Mouse (Mus musculus) megakaryocyte, embryonic 14.5 days (primary cell): ENCODE results near the gene Entpd2. TPM values are rescaled to one million over a fixed set of nuclear protein-coding genes. Genes with fewer than 3 reads are reported as not detected.

Source experiments
- H3K27me3 ChIP-seq: replicated peaks from 2 replicates; pipeline ENCODE3; 2012; ENCODE audit warnings: inconsistent platforms
- H3K36me3 ChIP-seq: replicated peaks from 2 replicates; pipeline ENCODE3; 2012; ENCODE audit warnings: low read length, inconsistent platforms, mixed read lengths
- H3K4me1 ChIP-seq: 2 replicates; pipeline ENCODE4 v1.6.1; 2012; ENCODE audit warnings: inconsistent platforms
- H3K4me3 ChIP-seq: replicated peaks from 2 replicates; pipeline ENCODE3; 2012; ENCODE audit warnings: moderate library complexity, mild to moderate bottlenecking, inconsistent platforms
- H3K9me3 ChIP-seq: 2 replicates; pipeline ENCODE4 v1.6.1; 2012; ENCODE audit warnings: inconsistent platforms
- FLI1 ChIP-seq: IDR thresholded peaks from 2 replicates; pipeline ENCODE4 v1.6.1; 2012; ENCODE audit warnings: low read length, inconsistent platforms, mixed read lengths
- GATA1 ChIP-seq: IDR thresholded peaks from 3 replicates; pipeline ENCODE4 v1.6.1; 2012; ENCODE audit warnings: mixed read lengths, low read length, inconsistent platforms, borderline replicate concordance
- polyA plus RNA-seq: library from polyadenylated mRNA; stranded (reverse); fragments of >175 nt; gene quantifications from 2 replicates; pipeline ENCODE4 v1.2.3, GENCODE M21; 2012; ENCODE audit warnings: low replicate concordance; ENCODE audit not compliant: insufficient read depth

The Entpd2 gene
- 1.3 TPM in 1 of 2 replicates, not detected in the other for polyA plus RNA-seq

DNA sequence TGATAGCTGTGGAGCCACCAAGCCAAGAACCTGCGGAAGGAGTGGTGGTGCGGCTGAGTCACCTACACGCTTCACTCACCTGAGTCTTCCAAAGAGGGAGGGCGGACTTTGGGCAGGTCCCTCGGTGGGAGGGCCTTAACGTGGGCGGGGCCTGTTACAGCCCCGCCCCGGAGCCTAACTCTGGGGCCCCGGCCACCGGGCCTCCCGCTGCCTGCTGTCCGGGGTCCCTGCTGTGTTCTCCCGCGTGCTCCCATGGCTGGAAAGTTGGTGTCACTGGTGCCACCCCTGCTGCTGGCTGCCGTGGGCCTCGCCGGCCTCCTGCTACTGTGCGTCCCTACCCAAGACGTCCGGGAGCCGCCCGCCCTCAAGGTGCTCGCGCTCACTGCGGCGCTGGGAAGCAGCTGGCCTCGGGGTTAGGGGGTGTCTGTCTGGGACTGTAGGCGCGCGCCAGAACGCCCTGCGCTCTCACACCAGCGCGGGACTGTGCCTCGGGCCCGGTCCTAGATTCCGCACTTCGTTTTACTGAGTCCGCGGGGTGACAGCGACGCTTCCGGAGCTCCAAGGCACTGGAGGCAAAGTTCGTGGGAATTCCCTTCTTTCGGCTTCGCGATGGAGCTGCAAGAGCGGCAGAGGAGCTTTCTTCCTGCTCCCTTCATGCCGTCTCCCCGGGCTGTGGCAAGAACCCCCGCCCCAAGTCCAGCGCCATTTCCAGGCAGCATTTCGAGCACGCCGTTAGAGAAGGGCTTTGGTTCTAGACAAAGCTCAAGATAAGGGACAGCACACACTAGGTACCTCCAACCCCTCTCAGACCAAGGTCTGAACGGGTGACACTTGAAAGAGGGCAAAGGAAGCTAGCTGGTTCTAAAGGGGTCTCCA is at the start of gene Entpd2:
Entpd2 (plus strand) TSS at position 154 of the 876 bp plus-strand sequence.
- H3K4me3 ChIP-seq: peak within 1 kb of the TSS; percentile 89
- no peaks in the 10 kb centered on the region for H3K36me3 ChIP-seq
- H3K27me3 ChIP-seq: peaks cover 91% of the 10 kb centered on the region
- no peak for TF ChIP-seq FLI1
- TF ChIP-seq GATA1: no peak
- no peaks in the 10 kb centered on the region for H3K9me3 ChIP-seq
- H3K4me1 ChIP-seq: peaks cover 35% of the 10 kb centered on the region

DNA sequence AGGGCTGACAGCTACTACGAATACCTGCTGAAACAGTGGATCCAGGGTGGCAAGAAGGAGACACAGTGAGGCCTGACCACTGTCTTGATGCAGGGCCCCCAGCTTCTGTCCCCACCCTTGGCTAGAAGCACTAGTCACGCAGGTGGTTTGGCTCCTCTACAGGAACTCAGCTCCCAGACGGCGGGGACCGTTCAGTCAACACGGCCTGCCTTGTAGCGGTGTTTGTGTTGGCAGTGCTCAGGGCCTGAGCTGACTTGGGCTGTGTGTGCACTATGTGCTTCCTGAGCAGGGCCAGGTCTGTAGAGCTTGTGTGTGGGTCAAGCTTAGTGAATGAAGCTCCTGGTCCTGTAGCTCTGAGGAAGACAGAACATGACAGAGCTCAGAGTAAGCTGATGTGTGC is 47.5 kb upstream of the Entpd2 start:
- no peaks in the 10 kb centered on the region for H3K9me3 ChIP-seq
- TF ChIP-seq FLI1 (no peak), GATA1 (no peak)
- peaks cover 97% of the 10 kb centered on the region for H3K36me3 ChIP-seq
- peaks cover 23% of the 10 kb centered on the region for H3K4me1 ChIP-seq
- H3K4me3 ChIP-seq: peak overlapping the region; percentile 23
- no peaks in the 10 kb centered on the region for H3K27me3 ChIP-seq

DNA sequence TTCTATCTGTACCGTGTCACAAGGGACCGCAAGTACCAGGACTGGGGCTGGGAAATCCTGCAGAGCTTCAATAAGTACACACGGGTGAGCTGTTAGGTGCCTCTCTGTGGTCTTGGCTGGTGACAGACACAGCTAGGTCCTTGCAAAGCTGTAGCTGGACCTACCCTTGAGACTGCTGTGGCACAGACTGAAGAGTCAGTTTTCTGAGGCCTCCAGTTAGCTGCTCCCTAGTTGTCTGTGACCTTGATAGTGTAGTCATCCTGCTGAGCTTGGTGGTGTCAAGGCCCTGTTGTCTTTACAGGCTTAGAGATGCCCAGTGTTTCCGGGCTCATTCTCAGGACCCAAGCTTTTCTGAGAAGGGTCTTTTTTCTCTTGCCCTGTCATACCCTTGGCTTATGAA is 46.2 kb upstream of the Entpd2 start:
- H3K27me3 ChIP-seq: no peaks in the 10 kb centered on the region
- TF ChIP-seq FLI1 (no peak), GATA1 (no peak)
- peaks cover 28% of the 10 kb centered on the region for H3K4me1 ChIP-seq
- H3K36me3 ChIP-seq: peaks cover 97% of the 10 kb centered on the region
- no peaks in the 10 kb centered on the region for H3K9me3 ChIP-seq
- H3K4me3 ChIP-seq: no peak overlapping the region

DNA sequence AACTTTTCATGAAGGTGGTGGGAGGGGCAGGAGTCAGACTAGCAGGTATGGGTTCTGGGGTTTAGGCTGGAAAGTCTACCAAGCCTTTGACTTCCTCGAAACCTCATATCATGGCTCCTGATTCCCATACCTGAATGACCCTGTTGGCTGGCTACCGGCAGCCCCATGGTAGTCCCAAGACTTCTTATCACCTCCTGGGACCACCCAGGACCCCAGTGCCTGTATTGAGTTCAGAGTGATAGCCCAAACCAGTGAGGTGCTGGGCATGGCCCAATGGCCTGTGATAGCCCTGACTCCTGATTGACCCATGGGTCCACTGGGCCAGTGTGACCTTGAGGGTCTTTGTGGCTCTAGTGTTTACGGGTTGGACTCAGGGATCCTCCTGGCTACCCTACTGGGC is 45.0 kb upstream of the Entpd2 start:
- Histone ChIP-seq H3K4me3 (no peak overlapping the region), H3K36me3 (peaks cover 91% of the 10 kb centered on the region), H3K4me1 (peaks cover 40% of the 10 kb centered on the region), H3K9me3 (no peaks in the 10 kb centered on the region), H3K27me3 (no peaks in the 10 kb centered on the region)
- TF ChIP-seq GATA1 (no peak), FLI1 (no peak)

DNA sequence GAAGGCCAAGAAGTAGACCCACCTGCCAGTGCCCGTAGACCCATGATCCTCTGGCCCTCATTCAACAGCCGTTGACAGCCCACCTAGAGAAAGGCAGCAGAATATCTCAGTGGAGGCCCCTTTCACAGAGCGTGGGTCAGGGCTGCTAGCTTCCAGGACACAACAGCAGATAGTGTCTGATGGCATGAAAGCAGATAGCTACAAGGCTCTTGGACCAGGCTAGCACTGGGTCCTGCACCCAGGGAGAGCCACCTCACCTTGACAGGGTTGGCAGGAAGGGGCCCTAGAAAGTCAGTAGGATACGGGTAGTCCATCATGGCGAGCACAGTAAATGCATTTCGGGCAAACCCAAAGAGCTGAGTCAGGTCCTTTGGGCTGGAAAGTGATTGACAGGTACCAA is 41.5 kb upstream of the Entpd2 start:
- Histone ChIP-seq H3K4me3 (no peak overlapping the region), H3K9me3 (no peaks in the 10 kb centered on the region), H3K4me1 (peaks cover 37% of the 10 kb centered on the region), H3K27me3 (no peaks in the 10 kb centered on the region), H3K36me3 (peaks cover 61% of the 10 kb centered on the region)
- no peak for TF ChIP-seq GATA1

DNA sequence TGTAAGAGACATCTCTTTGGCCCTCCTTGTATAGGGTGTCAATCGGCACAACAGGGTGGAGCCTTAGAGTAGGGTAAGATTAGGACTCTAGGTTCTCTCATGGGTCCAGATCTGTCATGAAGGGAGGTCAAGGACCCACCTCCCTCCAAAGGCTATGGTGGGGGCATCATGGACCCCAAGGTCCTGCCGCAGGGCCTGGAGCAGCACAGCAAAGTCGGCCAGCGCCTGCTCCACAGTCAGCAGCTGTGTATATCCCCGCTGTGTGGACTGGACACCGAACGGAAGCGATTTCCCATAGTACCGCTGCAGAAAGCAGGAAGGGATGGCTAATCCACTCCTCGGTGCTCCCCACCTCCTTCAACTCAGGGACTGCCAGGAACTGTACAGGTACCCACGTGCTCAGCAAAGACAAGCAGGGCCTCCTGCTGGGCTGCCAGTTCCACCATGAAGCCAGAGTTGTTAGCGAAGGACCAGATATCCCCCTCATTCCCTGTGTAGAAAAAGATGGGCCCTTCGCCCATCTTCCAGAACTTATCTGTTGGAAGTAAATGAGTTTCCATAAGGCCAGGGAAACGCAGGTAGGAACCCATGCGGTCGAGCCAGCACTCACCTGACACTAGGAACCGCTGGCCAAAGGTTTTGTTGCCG is 40.1 kb upstream of the Entpd2 start:
- Histone ChIP-seq H3K9me3 (no peaks in the 10 kb centered on the region), H3K27me3 (no peaks in the 10 kb centered on the region), H3K36me3 (peaks cover 60% of the 10 kb centered on the region), H3K4me1 (peaks cover 47% of the 10 kb centered on the region), H3K4me3 (peak overlapping the region; percentile 98)
- TF ChIP-seq GATA1 (no peak), FLI1 (no peak)

DNA sequence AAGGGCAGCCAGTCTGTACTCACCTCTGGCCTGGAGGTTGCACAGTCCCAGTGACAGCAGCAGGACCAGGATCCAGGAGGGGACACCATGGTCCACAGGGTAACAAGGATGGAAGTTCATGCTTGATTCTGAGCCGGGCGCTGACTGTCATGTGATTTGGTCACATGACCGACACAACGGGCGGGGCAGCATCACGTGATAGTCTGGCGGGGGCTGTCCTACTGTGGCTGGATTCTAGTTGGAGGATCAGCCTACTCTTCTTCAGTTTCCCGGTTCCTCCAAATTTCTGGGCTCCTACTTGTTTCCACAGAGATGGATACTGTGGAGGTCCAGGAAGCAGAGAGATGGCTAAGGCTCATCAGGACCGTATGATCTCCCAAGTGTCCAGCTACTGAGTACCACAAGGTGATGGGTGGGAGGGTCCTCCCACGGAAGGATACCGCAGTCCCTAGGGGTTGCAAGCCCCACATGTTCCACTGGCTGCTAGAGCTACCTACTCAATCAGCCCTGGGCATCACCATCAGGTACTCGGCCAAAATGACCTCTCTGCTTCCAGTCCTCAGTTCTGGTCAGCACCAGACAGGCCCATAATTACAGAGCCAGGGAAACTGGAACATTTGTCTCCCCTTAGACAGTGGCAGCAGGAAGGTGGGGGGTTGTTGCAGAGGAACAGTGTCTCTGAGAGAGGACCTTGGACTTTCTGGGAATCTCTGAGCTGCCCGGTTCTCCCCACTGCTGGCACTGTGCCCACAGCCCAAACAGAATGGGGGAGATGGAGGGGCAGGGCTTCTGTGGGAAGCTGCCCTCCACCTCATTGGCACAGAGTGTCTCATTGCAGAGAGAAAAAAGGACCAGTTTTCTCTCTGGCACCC is 39.2 kb upstream of the Entpd2 start, which contains the start of gene Dpp7:
Dpp7 (minus strand) TSS at position 152 of the 872 bp plus-strand sequence.
- H3K36me3 ChIP-seq: peaks cover 60% of the 10 kb centered on the region
- no peaks in the 10 kb centered on the region for H3K9me3 ChIP-seq
- no peaks in the 10 kb centered on the region for H3K27me3 ChIP-seq
- TF ChIP-seq GATA1 (no peak), FLI1 (no peak)
- peaks cover 47% of the 10 kb centered on the region for H3K4me1 ChIP-seq
- peak within 1 kb of the TSS; percentile 98 for H3K4me3 ChIP-seq

DNA sequence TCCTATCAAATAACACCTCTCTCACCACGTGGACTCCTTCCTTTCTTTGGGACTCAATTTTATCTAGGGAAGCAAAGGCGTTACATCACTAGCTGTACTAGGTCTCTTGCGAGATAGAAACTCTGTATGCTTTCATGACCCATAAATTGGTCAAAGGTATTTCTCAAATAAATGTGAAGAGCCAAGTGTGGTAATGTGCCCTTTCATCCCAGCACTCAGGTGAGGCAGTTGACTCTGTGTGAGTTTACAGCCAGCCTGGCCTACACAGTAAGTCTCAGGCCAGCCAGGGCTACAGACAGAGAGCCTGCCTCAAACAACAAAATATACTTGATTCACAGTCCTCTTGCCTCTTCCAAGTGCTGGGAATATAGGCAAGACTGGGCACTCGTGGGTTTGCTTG is 35.8 kb upstream of the Entpd2 start:
- no peak for TF ChIP-seq GATA1
- H3K4me1 ChIP-seq: peaks cover 53% of the 10 kb centered on the region
- H3K36me3 ChIP-seq: peaks cover 58% of the 10 kb centered on the region
- H3K4me3 ChIP-seq: no peak overlapping the region
- no peaks in the 10 kb centered on the region for H3K9me3 ChIP-seq
- H3K27me3 ChIP-seq: peaks cover 14% of the 10 kb centered on the region

DNA sequence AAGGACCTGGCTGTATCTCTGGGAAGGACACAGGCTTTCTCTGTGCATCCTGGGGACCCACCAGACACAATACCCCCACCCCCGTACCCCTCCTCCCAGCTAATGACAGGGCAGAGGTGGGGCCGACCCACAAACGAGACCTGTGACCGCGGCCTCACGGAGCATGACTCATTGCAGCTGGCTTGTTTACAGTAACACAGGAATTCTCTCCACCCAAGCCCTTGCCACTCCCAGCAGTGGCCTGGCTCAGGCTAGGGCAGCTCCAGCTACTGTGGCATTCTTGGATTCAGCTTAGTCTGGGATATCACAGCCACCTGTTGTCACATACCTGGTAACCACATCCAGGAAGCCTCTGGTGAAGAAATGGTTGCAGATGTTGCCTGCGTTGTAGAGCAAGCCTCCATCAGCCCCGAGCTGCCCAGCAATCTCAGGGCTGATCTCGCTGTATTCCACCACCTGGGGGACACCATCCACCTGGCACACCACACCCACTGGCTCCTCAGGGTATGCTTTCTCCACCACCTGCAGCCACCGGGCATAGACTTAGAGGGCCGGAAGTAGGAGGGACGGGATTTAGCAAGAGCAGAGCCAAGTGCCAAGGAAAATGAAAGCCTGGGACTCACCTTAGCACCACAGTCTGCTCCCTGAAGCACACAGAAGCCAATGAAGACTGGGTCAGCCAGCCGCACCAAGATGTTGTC is 32.0 kb upstream of the Entpd2 start:
- Histone ChIP-seq H3K27me3 (peaks cover 33% of the 10 kb centered on the region), H3K4me3 (peak overlapping the region; percentile 95), H3K36me3 (peaks cover 56% of the 10 kb centered on the region), H3K9me3 (no peaks in the 10 kb centered on the region), H3K4me1 (peaks cover 40% of the 10 kb centered on the region)
- no peak for TF ChIP-seq FLI1
- no peak for TF ChIP-seq GATA1
